Mouse (Mus musculus) brain, embryonic 14.5 days (tissue): ENCODE data around the gene Rap1gap2. TPM values are rescaled to one million over a fixed set of nuclear protein-coding genes. Genes with fewer than 3 reads are reported as not detected.
"Not testable (repeated sequence)": the region's sequence is repeated elsewhere in the genome, so short reads cannot be mapped to it uniquely, and the experiment has no call there.

ENCODE experiments used
- DNase-seq: peaks from one replicate; pipeline ENCODE4 v3.0.0-alpha.2; 2011; ENCODE audit warnings: low read depth
- CTCF ChIP-seq: fragments of 200-500 bp; IDR thresholded peaks from 2 replicates; pipeline ENCODE4 v1.5.1; 2012; ENCODE audit warnings: inconsistent platforms, mild to moderate bottlenecking, moderate library complexity, borderline replicate concordance; ENCODE audit not compliant: insufficient read depth, insufficient read length; ENCODE audit errors: extremely low read depth
- POLR2A ChIP-seq: fragments of 200-500 bp; IDR thresholded peaks from 2 replicates; pipeline ENCODE4 v1.6.1; 2012; ENCODE audit warnings: mild to moderate bottlenecking, inconsistent platforms, borderline replicate concordance; ENCODE audit not compliant: poor library complexity, insufficient read depth, insufficient read length, severe bottlenecking; ENCODE audit errors: extremely low read depth
- polyA plus RNA-seq: library from polyadenylated mRNA; depleted of rRNA; stranded (reverse); fragments of >200 nt; gene quantifications from 2 replicates; pipeline ENCODE4 v1.2.3, GENCODE M21; 2012

Rap1gap2 gene
- polyA plus RNA-seq, 1 experiment, result 21.4 TPM

DNA sequence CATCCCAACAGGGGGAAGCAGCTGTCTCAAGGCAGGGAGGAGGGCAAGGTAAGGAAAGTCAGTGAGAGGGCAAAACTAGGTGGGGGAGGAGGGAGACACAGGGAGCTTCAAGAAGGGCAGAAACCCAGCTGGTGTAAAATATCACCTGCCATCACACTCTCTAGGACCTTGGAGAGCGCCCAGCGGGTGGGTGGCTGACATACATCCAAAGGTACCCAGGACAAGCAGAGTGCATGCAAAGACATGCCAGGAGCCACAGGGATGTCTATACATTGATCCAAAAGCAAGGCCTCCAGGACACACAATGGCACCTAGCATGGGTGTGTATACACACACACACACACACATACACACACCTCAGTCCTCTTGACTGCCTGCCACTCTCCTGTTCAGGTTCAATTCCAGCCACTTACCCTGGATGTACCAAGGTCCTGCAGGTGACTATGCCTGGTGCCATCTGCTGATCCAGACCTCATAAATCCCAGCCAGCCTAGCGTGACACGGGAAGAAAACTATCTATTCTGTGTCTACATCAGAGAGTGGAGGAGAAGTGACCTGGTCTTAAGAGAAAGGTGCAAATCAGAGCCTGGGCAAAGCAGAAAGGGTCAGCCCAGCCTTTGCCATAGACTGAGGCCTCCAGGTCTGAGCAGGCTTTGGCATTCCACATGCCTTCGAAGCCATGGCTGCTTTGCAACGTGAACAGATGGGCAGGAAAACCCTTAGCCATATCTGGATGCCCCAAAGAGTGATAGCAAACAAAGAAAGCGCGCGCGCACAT is 25.6 kb downstream of the Rap1gap2 start:
- no peak for TF ChIP-seq CTCF
- TF ChIP-seq POLR2A, result no peak
- no peak for DNase-seq

DNA sequence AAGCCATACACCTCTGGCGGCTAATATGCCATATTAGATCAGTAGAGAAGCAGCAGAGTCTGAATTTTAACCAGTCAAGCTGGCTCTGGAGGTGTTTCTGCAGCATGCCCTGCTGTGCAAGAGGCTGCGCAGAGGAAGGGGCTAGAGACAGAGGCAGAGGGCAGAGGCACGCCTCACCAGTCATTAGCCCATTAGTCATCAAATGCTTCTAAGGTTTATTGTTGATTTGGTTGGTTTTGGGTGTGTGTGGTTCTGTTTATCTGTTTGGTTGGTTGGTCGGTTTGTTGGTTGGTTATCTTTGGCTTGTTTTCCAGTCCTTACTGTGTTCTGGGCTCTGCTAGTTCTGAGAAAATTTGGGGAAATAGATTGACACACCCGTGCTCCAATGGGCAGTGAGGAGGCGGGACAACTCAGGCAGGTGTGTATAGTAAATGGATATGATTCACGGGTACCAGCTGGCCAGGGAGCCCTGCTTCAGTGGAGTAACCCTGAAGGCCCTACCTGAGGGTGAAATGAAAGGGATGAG is 26.8 kb downstream of the Rap1gap2 start:
- TF ChIP-seq POLR2A (no peak), CTCF (no peak)
- no peak for DNase-seq

DNA sequence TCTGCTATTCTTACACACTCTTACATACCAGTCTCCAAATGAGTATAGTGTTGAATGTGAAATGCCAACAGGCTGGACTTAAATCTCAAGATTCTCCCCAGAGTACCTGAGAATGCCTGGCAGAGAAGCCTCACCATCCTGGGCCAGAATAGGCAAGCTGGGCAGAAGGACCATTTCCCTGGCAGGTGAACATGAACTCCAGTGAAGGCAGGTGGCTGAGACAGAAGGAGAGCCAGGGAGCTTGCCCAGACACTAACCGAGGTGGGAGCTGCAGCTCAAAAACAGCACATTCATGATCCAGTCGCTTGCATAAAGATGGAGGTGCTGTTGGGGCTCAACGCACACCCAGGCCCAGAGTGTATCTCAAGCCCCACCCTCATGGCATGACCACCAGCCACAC is 28.3 kb downstream of the Rap1gap2 start:
- TF ChIP-seq CTCF (no peak), POLR2A (no peak)
- DNase-seq, result no peak

DNA sequence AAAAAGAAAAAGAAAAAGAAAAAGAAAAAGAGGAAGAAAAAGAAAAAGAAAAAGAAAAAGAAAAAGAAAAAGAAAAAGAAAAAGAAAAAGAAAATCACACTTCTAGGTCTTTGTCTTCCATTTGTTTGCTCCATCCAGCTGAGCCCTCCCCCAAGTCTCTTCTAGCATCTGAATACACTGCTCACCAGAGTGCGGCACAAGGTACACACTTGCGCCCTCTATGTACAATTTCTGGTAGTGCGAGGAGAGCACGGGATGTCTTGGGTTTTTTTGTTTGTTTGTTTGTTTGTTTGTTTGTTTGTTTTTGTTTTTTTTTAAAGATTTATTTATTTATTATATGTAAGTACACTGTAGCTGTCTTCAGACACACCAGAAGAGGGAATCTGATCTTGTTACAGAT is 29.4 kb downstream of the Rap1gap2 start:
- not testable (repeated sequence) for DNase-seq

DNA sequence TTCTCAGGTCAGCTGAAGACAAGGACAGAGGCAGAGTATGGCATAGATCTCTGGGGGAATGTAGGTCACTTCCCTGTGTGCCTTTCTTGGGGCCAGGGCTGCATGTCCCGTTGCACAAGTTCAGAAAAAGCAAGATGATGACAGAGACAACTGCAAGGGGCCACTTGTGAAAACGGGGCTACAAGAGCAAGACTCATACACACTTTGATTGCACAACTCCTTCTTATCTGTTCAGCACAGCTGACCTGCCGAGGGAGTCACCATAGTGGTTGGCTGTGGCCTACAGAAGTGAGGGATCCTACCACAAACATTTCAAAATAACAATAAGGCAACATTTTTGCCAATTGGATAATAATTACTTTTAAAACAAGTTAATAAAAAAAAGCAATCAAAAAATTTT is 33.6 kb downstream of the Rap1gap2 start:
- no peak for DNase-seq

More for the DNA sequence above, 29.4 kb downstream of the Rap1gap2 start:
- TF ChIP-seq CTCF, result peak; percentile 24; the same call in 1 of the 2 replicates

DNA sequence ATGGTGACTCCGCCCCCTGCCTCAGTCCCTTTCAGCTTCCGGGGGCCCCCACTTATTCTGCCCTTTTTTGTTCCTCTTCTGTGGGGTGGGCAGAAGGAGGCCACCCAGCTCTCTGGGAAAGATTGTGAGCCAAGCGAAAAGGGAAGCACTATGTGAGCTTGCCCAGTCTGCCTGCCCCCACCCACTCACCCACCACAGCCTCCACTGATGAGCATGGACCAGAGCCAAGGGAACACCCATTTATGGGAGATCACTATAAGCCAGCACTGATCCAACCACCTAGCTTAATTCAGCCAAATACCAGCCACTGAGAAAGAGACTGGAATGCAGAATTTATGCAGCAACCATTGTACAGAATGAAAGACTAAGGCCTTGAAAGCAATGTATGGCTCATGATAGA is 34.8 kb downstream of the Rap1gap2 start:
- TF ChIP-seq POLR2A (no peak), CTCF (no peak)
- peak; percentile 67 for DNase-seq

More for the DNA sequence above, 33.6 kb downstream of the Rap1gap2 start:
- TF ChIP-seq CTCF (no peak), POLR2A (no peak)

DNA sequence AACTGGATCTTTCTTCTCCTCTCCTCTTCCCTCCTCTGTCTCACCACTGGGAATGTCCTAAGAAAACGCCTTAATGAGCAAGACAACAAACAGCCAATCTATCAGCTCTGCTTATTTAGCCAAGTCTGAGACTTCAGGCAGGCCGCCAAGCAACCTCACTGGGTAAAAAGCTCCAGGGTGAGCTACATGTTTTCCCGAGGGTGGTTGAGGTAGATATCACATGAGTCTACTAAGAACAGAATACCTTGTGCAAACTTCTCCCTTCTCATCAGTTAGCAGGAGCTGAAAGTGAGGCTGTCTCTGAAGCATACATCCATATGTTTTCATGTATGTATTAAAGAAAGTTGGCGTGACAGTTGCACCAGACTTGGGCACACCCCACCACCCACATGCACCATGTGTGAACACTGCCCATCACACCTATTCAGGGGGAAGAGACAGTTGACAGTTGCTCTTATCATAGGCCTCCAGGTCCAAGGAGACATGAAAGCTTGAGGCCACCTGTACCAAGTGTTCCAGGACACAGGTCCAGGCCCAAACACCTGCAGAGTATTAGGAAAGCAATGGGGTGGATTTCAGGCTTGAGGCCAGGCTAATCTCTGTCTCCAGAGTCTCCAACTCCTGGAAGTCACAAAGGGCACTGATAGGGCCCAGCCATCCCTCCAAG is 35.8 kb downstream of the Rap1gap2 start:
- DNase-seq, result peak; percentile 36
- TF ChIP-seq POLR2A (no peak), CTCF (no peak)

DNA sequence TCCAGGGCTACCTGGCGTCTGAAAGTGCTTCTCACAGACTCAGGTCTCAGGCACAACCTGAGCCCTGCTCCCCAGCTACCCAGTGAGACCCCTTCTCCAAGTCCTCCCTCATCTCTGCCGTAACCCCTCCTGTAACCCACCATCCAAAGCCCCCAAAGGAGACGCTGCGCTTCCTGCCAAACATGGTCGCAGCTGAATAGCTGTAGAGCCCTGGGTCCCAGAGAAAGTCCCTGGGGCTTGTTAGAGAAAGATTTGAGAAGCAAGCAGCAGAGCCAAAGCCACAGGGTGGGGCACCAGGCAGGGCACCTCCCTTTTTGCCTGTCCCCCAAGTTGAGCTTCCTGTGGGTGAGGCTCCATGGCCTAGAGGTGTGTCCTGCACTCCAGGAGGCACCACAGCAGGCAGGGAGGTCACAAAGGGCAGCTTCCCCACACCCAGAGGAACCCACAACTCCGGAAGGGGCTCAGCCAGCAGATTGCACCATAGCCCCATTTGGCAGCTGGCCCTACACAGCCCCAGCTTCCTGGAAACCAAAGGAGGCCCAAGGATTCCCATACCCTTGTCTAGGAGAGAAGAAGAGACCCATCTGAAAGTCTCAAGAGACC is 38.2 kb downstream of the Rap1gap2 start:
- TF ChIP-seq CTCF (no peak), POLR2A (no peak)
- DNase-seq, result no peak

DNA sequence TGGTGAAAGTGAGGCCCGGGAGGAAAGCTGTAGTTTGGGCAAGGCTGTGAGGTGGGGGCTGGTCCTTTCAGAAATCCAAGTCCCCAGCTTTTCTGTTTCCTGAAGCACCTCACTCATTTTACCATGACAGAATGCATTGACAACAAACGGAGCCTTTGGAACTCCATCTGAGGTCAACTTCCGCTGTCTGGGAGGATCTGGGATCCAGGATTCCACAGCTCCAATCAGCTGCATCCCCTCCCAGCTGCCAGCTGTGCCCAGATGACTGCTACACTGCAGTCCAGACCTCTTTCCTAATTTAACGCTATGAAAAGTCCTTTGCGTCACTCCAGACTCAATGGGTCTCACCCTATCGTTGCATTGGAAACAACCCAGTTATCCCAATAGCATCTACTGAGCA is 41.0 kb downstream of the Rap1gap2 start:
- no peak for DNase-seq
- TF ChIP-seq CTCF (no peak), POLR2A (no peak)

DNA sequence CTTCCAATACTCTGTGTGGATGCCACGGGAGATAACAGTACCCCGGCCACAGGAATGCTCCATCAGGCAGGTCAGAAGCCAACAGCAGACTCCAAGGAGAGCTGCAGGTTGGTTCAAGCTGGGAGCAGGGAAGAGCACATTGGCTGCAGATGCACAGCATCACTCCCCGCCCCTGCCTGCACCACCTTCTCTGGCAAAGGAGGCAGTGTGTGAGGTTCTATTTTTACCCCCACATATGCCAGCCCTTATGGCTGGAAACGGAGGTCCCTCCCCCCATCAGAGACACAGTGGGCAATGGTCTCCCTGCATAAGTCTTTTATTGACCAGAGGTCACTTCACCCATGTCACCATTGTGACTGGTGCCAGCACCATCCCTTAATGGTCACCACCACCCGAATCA is 42.3 kb downstream of the Rap1gap2 start:
- no peak for DNase-seq
- TF ChIP-seq POLR2A (no peak), CTCF (no peak)

DNA sequence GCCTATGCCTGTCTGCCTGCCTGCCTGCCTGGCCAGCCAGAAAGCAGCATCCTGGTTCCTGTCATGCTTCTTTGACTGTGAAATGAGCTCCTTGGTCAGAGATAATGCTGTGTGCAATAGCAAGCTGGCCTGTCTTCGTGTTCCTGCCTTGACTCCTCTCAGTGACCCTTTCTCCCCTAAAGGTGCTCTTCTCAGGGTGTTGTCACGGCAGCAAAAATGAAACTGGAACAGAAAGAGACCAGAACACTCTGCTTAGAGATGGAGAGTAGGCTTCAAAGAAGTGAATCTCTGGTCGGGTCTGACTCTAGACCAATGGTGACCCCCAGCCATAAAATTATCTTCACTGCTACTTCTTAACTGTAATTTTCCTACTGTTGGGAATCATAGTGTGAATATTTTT is 42.7 kb downstream of the Rap1gap2 start:
- no peak for TF ChIP-seq POLR2A
- no peak for TF ChIP-seq CTCF
- DNase-seq, result no peak

DNA sequence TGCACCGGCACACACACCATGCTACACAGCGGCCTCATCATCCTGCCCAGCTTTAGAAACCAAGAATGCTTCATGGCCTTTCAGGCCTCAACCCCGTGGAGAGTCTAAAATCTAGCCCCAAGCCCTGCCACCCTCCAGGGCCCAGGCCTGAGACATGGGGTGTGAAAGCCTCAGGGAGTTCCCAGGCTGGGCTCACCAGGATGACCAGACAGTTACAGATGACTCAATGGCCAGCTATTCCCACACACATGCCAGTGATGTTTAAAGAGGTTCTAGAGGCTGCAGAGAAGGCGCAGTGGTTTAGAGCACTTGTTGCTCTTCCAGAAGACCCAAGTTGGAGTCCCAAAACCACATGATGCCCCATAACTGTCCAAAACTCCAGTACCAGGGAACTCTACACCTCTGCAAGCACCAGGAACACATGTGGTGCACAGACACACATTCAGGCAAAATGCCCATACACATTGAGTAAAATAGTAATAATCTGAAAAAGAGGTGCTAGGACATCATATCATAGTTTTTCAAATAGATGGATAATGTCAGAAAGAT is 44.3 kb downstream of the Rap1gap2 start:
- TF ChIP-seq CTCF, result no peak
- no peak for TF ChIP-seq POLR2A
- DNase-seq, result no peak
